Mouse (Mus musculus) T-cell, adult 66 days (primary cell): ENCODE measurements around the gene Hsf2. TPM values are rescaled to one million over a fixed set of nuclear protein-coding genes. Genes with fewer than 3 reads are reported as not detected.

Experiments used
- total RNA-seq, 2 experiments: library from RNA; stranded (reverse); gene quantifications; 3 replicates in 1 of 2; 4 replicates in 1 of 2; pipeline ENCODE4 v1.2.4; 2023

Gene Hsf2
- 10 to 100 TPM; 16.1 to 16.5 TPM for total RNA-seq

GRCm38 (mm10) chr10:57485908-57486541 lies at the start of gene Hsf2:
Gene Hsf2, plus strand, starts transcription at chr10:57486385.

GRCm38 (mm10) chr10:57532218-57533101 lies 46.3 kb downstream of the Hsf2 start, which contains the start of gene Serinc1:
Gene Serinc1, minus strand, starts transcription at chr10:57532530.

Other genes starting within 250 kb of the Hsf2 start
- gene Serinc1, start 46.1 kb downstream of the Hsf2 start, total RNA-seq = 100 to 1,000 TPM; 145 to 146 TPM
- gene Pkib, start 145.6 kb downstream of the Hsf2 start, total RNA-seq = 1 to 10 TPM in 1 of 2 experiments, under 1 TPM in 1; 0.83 to 1.3 TPM